Mouse (Mus musculus) heart, postnatal 0 days (tissue): ENCODE data around the gene Dyrk1b.

Experiments used
- CTCF ChIP-seq: IDR thresholded peaks from 2 replicates; pipeline ENCODE4 v1.5.1; 2016; ENCODE audit warnings: antibody characterized with exemption, control low read depth, low read depth
- EP300 ChIP-seq: IDR thresholded peaks from 2 replicates; pipeline ENCODE4 v1.6.1; 2016; ENCODE audit warnings: antibody characterized with exemption, low read depth

- TF ChIP-seq CTCF (no peak), EP300 (no peak)
These were observed 6.6 kb downstream of the Dyrk1b start for GRCm38 (mm10) chr7:28185884-28186283.
